Mouse (Mus musculus) heart, postnatal 0 days (tissue): ENCODE measurements around the gene Tmem252. TPM values are rescaled to one million over a fixed set of nuclear protein-coding genes. Genes with fewer than 3 reads are reported as not detected.
A peak's percentile ranks its signal among the peaks of the same experiment; 100 is the strongest.

Experiments used
- ATAC-seq: fragments of 200-750 bp; cut with Nextera tagmentation; 2 replicates; pipeline ENCODE4 v1.8.0; 2017; ENCODE audit warnings: low read depth, moderate number of reproducible peaks, moderate library complexity; ENCODE audit not compliant: insufficient read depth
- DNase-seq: peaks from one replicate; pipeline ENCODE4 v3.0.0-alpha.2; 2016; ENCODE audit warnings: low spot score
- H3K27ac ChIP-seq: fragments of 300-500 bp; sonication (generic); 2 replicates; pipeline ENCODE4 v1.5.1; 2014; ENCODE audit warnings: low read depth, mild to moderate bottlenecking
- H3K27me3 ChIP-seq: fragments of 300-500 bp; sonication (generic); 2 replicates; pipeline ENCODE4 v1.6.1; 2014; ENCODE audit warnings: low read length, mixed read lengths; ENCODE audit not compliant: control insufficient read depth, insufficient read depth
- H3K36me3 ChIP-seq: fragments of 300-500 bp; sonication (generic); replicated peaks from 2 replicates; pipeline ENCODE4 v1.6.1; 2014; ENCODE audit warnings: low read length, mixed read lengths; ENCODE audit not compliant: control insufficient read depth, insufficient read depth
- H3K4me1 ChIP-seq: fragments of 300-500 bp; sonication (generic); 2 replicates; pipeline ENCODE4 v1.6.1; 2014; ENCODE audit warnings: antibody characterized with exemption; ENCODE audit not compliant: control insufficient read depth, insufficient read depth
- H3K4me2 ChIP-seq: fragments of 300-500 bp; sonication (generic); 2 replicates; pipeline ENCODE4 v1.6.1; 2014; ENCODE audit warnings: low read depth, mild to moderate bottlenecking, low read length, moderate library complexity
- H3K4me3 ChIP-seq: fragments of 300-500 bp; sonication (generic); 2 replicates; pipeline ENCODE4 v1.5.1; 2014; ENCODE audit warnings: low read depth, low read length
- H3K9ac ChIP-seq: fragments of 300-500 bp; sonication (generic); replicated peaks from 2 replicates; pipeline ENCODE4 v1.6.1; 2014; ENCODE audit warnings: low read depth, low read length, mixed read lengths
- H3K9me3 ChIP-seq: fragments of 300-500 bp; sonication (generic); replicated peaks from 2 replicates; pipeline ENCODE4 v1.6.1; 2016; ENCODE audit warnings: low read length; ENCODE audit not compliant: control insufficient read depth
- CTCF ChIP-seq: IDR thresholded peaks from 2 replicates; pipeline ENCODE4 v1.5.1; 2016; ENCODE audit warnings: antibody characterized with exemption, control low read depth, low read depth
- EP300 ChIP-seq: IDR thresholded peaks from 2 replicates; pipeline ENCODE4 v1.6.1; 2016; ENCODE audit warnings: antibody characterized with exemption, low read depth
- WGBS: fragments of 180-500 bp; shearing (Covaris S2); extraction: QIAGEN DNeasy Blood & Tissue Kit; methylation state at CpG from one replicate; pipeline ENCODE4 v1.1.7; 2014; 5-methylcytosine and 5-hydroxymethylcytosine counted together
- polyA plus RNA-seq: library from polyadenylated mRNA; unstranded; fragments of >200 nt; fragmentation: Nextera tagmentation; extraction: Ambion mirVana; gene quantifications from 2 replicates; pipeline ENCODE4 v1.2.1, GENCODE M21; 2015
- total RNA-seq: library from RNA; depleted of rRNA; stranded (reverse); fragments of >200 nt; gene quantifications from 2 replicates; pipeline ENCODE4 v1.2.3, GENCODE M21; 2014; ENCODE audit warnings: low replicate concordance

Tmem252 gene
- total and polyA plus RNA-seq, 2 experiments from 2014 or later: 0.08 to 3.2 TPM

GRCm38 (mm10) chr19:24677242-24677984, 3.6 kb downstream of the Tmem252 start:
- TF ChIP-seq EP300: no peak
- no peak for TF ChIP-seq CTCF
- WGBS: 73% methylated on average over 8 of the region's 8 CpGs
- Histone ChIP-seq H3K27me3 (no peaks in the 10 kb centered on the region), H3K4me3 (no peak overlapping the region), H3K4me1 (peaks cover 19% of the 10 kb centered on the region; the same call in 1 of the 2 replicates), H3K27ac (no peak overlapping the region), H3K4me2 (no peak overlapping the region), H3K9me3 (no peaks in the 10 kb centered on the region), H3K9ac (no peak overlapping the region), H3K36me3 (no peaks in the 10 kb centered on the region)
- DNase-seq: no peak
- no peak for ATAC-seq

DNA sequence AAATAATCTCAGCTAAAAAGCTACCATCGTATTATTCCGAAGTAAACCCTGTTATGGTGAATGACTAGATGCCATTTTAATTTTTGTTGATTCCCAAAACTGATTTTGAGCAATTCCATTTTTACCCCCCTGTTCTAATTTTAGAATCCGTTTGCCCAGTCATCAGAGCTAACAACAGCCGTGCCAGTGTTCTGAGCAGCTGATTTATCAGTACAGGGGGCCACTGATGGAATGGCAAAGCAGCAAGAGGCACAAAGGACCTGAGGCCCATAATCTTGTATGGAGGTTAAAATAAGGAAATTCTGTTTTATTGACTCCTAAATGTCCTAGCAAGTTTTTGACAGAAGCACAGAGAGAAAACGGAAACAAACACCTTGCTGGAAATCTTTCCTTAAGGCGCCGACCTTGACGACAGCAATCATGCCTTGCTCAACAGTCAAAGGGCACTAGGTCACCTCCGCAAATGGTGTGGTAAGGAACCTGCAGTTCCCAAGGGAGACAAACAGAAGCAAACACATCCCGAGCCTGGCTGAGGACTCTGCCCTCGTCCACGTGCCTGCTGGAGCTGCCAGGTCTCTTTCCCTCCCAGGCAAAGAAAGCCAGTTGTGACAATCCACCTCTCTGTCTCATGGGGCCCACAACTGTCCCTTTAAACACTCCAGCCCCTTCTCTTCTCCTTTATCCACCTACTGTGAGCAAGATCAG, 9.4 kb downstream of the Tmem252 start:
- TF ChIP-seq CTCF (no peak), EP300 (no peak)
- peak; percentile 58 for DNase-seq
- no peaks in the 10 kb centered on the region for H3K9me3 ChIP-seq
- no peak overlapping the region for H3K4me2 ChIP-seq
- peak; percentile 82; the same call in 1 of the 2 replicates for ATAC-seq
- no peak overlapping the region for H3K9ac ChIP-seq
- peak overlapping the region; percentile 65 for H3K27ac ChIP-seq
- no peak overlapping the region for H3K4me3 ChIP-seq
- no peaks in the 10 kb centered on the region for H3K27me3 ChIP-seq
- no peaks in the 10 kb centered on the region for H3K36me3 ChIP-seq
- WGBS: 31% methylated on average over 12 of the region's 12 CpGs
- H3K4me1 ChIP-seq: peaks cover 27% of the 10 kb centered on the region

- Histone ChIP-seq H3K27ac (no peak overlapping the region), H3K27me3 (no peaks in the 10 kb centered on the region), H3K9me3 (no peaks in the 10 kb centered on the region), H3K36me3 (no peaks in the 10 kb centered on the region), H3K4me3 (no peak overlapping the region), H3K9ac (no peak overlapping the region), H3K4me2 (no peak overlapping the region), H3K4me1 (peaks cover 20% of the 10 kb centered on the region)
- WGBS: 91% methylated on average over 10 of the region's 10 CpGs
- ATAC-seq: no peak
- TF ChIP-seq CTCF: no peak
- no peak for TF ChIP-seq EP300
- DNase-seq: no peak
Observed at GRCm38 (mm10) chr19:24686411-24686810, 12.6 kb downstream of the Tmem252 start.

DNA sequence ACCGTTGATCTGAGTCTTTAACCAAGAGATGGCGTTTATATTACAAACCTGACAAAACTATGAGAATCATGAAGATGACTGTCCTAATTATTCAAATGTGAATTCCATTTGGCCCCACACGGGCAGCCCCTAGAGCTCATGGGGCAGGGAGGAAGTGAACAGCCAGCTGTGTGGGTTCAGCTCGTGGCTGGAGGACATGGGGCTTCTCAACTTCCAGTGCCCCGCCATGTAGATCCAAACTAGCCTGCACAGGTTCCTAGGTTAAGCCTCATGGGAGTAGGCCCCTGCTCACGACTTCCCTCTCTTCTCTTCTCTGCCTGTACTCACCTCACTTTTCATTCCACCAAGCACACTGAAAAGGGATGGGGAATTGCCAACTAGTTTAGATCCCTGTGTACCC, 14.5 kb downstream of the Tmem252 start:
- H3K27ac ChIP-seq: no peak overlapping the region
- no peaks in the 10 kb centered on the region for H3K36me3 ChIP-seq
- H3K9me3 ChIP-seq: no peaks in the 10 kb centered on the region
- ATAC-seq (no peak), DNase-seq (no peak)
- H3K9ac ChIP-seq: no peak overlapping the region
- H3K4me2 ChIP-seq: no peak overlapping the region
- H3K27me3 ChIP-seq: no peaks in the 10 kb centered on the region
- no peak overlapping the region for H3K4me3 ChIP-seq
- TF ChIP-seq EP300 (no peak), CTCF (no peak)
- 80% methylated on average over 6 of the region's 6 CpGs for WGBS
- H3K4me1 ChIP-seq: peaks cover 16% of the 10 kb centered on the region

- no peak for DNase-seq
- Histone ChIP-seq H3K4me1 (peaks cover 8% of the 10 kb centered on the region), H3K4me3 (no peak overlapping the region), H3K9me3 (no peaks in the 10 kb centered on the region), H3K9ac (no peak overlapping the region), H3K27me3 (no peaks in the 10 kb centered on the region), H3K36me3 (no peaks in the 10 kb centered on the region), H3K27ac (no peak overlapping the region), H3K4me2 (no peak overlapping the region)
- TF ChIP-seq CTCF (no peak), EP300 (no peak)
- 96% methylated on average over 4 of the region's 4 CpGs for WGBS
- ATAC-seq: no peak
Observed at GRCm38 (mm10) chr19:24689531-24689930, 15.7 kb downstream of the Tmem252 start.
